Mouse (Mus musculus) embryonic fibroblast, embryonic 13.5 days (primary cell): ENCODE data around the gene Notch3.

Source experiments
- CTCF ChIP-seq: IDR thresholded peaks from 2 replicates; pipeline ENCODE4 v1.5.1; 2011; ENCODE audit warnings: mild to moderate bottlenecking, control low read depth, low read length, moderate library complexity, borderline replicate concordance; ENCODE audit not compliant: insufficient read depth
- POLR2A ChIP-seq: IDR thresholded peaks from 2 replicates; pipeline ENCODE4 v1.6.1; 2011; ENCODE audit warnings: low read depth, mild to moderate bottlenecking, control low read depth, low read length, moderate library complexity

GRCm38 (mm10) chr17:32189850-32190249 lies 23.2 kb upstream of the Notch3 start:
- no peak for TF ChIP-seq POLR2A
- no peak for TF ChIP-seq CTCF
